13 mouse cellular contexts compared by ENCODE assay signal in the genomic region with DNA sequence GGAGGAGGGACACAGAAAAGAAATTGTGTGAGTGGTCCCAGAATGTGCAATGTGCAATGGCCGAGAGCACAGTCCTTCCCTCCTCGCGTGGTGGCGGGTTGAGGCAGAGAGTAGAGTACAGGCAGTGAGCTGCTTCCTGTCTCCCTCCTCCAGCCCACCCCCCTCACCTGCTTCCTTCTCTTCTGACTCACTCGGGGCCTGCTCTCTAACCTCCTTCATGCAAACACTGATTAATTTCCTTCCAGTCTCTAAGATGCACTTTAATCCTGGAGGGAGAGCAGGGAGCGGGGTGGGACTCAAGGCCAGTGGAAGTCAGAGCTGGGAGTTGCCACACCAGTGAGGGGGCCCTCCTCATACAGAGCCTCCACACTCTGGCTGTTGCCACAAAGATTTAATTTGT. TPM values are rescaled to one million over a fixed set of nuclear protein-coding genes. Genes with fewer than 3 reads are reported as not detected.
DNase-seq lines count a peak whose midpoint lies in the region; ATAC-seq lines count a peak whose summit lies in the region.
"Had no signal": no experiment of that assay in that cellular context is flagged by ENCODE, and none has a peak within 500 bp of the region (broad histone marks: within the 10 kb centered on the region; RNA-seq: fewer than 3 reads in every experiment).

No protein-coding gene starts in this region.

- DNase-seq in forebrain, embryonic 10.5 days (ENCODE audit: extremely low spot score, low spot score): no peak
- peak; percentile 51 for DNase-seq in midbrain, embryonic 11.5 days (ENCODE audit: low spot score, missing footprints)
- DNase-seq in midbrain, embryonic 10.5 days (ENCODE audit: low spot score): no peak
- DNase-seq in thymus, postnatal 14 days: peak; percentile 71
- no peak for DNase-seq in ovary, postnatal 10 days (ENCODE audit: low spot score)
- no peak for DNase-seq in heart, adult 18-20 months
- DNase-seq: adrenal gland, postnatal 25 days; heart, adult 2 months; retina, postnatal 1 day had no signal

- H3K27me3 ChIP-seq in forebrain, embryonic 13.5 days: no peaks in the 10 kb centered on the region
- H3K27me3 ChIP-seq in forebrain, embryonic 10.5 days (ENCODE audit: poor library complexity, severe bottlenecking): no peaks in the 10 kb centered on the region
- H3K27me3 ChIP-seq in midbrain, embryonic 11.5 days (ENCODE audit: control insufficient read depth, insufficient read depth, low read length): no peaks in the 10 kb centered on the region
- peaks cover 10% of the 10 kb centered on the region; the same call in 1 of the 2 replicates for H3K27me3 ChIP-seq in midbrain, embryonic 10.5 days (ENCODE audit: low read depth, poor library complexity, severe bottlenecking)
- no peaks in the 10 kb centered on the region for H3K27me3 ChIP-seq in intestine, embryonic 15.5 days (replicated peaks)

- 56% methylated on average over 6 of the region's 6 CpGs for WGBS in forebrain, embryonic 13.5 days
- 64% methylated on average over 6 of the region's 6 CpGs for WGBS in forebrain, embryonic 10.5 days
- WGBS in midbrain, embryonic 11.5 days: 41% methylated on average over 6 of the region's 6 CpGs
- 54% methylated on average over 6 of the region's 6 CpGs for WGBS in midbrain, embryonic 10.5 days
- WGBS in intestine, embryonic 15.5 days: 10% methylated on average over 6 of the region's 6 CpGs

- H3K27ac ChIP-seq in forebrain, embryonic 13.5 days: no peak overlapping the region
- H3K27ac ChIP-seq in forebrain, embryonic 10.5 days: no peak overlapping the region
- H3K27ac ChIP-seq in midbrain, embryonic 11.5 days (ENCODE audit: low read depth, low read length): no peak overlapping the region
- H3K27ac ChIP-seq in midbrain, embryonic 10.5 days (replicated peaks): no peak overlapping the region
- H3K27ac ChIP-seq in intestine, embryonic 15.5 days: peak overlapping the region; percentile 48
- H3K27ac ChIP-seq: heart, adult 2 months; hindbrain, embryonic 14.5 days; macrophage had no signal

- 0 out of 2 replicates have a peak, but pooled peaks have one; percentile 10 for ATAC-seq in forebrain, embryonic 13.5 days
- ATAC-seq in midbrain, embryonic 11.5 days (ENCODE audit: low FRiP score): no peak
- ATAC-seq in intestine, embryonic 15.5 days: peak; percentile 90

- no peaks in the 10 kb centered on the region for H3K36me3 ChIP-seq in forebrain, embryonic 13.5 days (ENCODE audit: poor library complexity, severe bottlenecking)
- no peaks in the 10 kb centered on the region for H3K36me3 ChIP-seq in forebrain, embryonic 10.5 days (replicated peaks)
- no peaks in the 10 kb centered on the region for H3K36me3 ChIP-seq in midbrain, embryonic 11.5 days (ENCODE audit: control insufficient read depth, insufficient read depth, low read length)
- H3K36me3 ChIP-seq in midbrain, embryonic 10.5 days: no peaks in the 10 kb centered on the region
- H3K36me3 ChIP-seq in intestine, embryonic 15.5 days: no peaks in the 10 kb centered on the region

- H3K4me1 ChIP-seq in forebrain, embryonic 13.5 days: peaks cover 35% of the 10 kb centered on the region
- H3K4me1 ChIP-seq in forebrain, embryonic 10.5 days: peaks cover 24% of the 10 kb centered on the region
- H3K4me1 ChIP-seq in midbrain, embryonic 11.5 days (ENCODE audit: control insufficient read depth, insufficient read depth, low read length): no peaks in the 10 kb centered on the region
- H3K4me1 ChIP-seq in midbrain, embryonic 10.5 days: peaks cover 27% of the 10 kb centered on the region
- H3K4me1 ChIP-seq in intestine, embryonic 15.5 days (replicated peaks): peaks cover 5% of the 10 kb centered on the region; the same call in 1 of the 2 replicates

- H3K9ac ChIP-seq in forebrain, embryonic 13.5 days: no peak overlapping the region
- H3K9ac ChIP-seq in midbrain, embryonic 11.5 days (ENCODE audit: low read length): no peak overlapping the region
- H3K9ac ChIP-seq in intestine, embryonic 15.5 days: no peak overlapping the region
- H3K9ac ChIP-seq: hindbrain, embryonic 14.5 days had no signal

- H3K9me3 ChIP-seq in forebrain, embryonic 13.5 days (replicated peaks): no peaks in the 10 kb centered on the region
- H3K9me3 ChIP-seq in forebrain, embryonic 10.5 days: no peaks in the 10 kb centered on the region
- H3K9me3 ChIP-seq in midbrain, embryonic 11.5 days (ENCODE audit: control insufficient read depth, low read length): no peaks in the 10 kb centered on the region
- no peaks in the 10 kb centered on the region for H3K9me3 ChIP-seq in midbrain, embryonic 10.5 days (replicated peaks)
- H3K9me3 ChIP-seq in intestine, embryonic 15.5 days: no peaks in the 10 kb centered on the region

- no peak overlapping the region for H3K4me2 ChIP-seq in forebrain, embryonic 13.5 days
- H3K4me2 ChIP-seq in midbrain, embryonic 11.5 days: no peak overlapping the region
- H3K4me2 ChIP-seq in intestine, embryonic 15.5 days (replicated peaks): 0 out of 2 replicates have a peak overlapping the region, but pooled peaks have one; percentile 17
- H3K4me2 ChIP-seq: hindbrain, embryonic 14.5 days had no signal

- H3K4me3 ChIP-seq in forebrain, embryonic 13.5 days: no peak overlapping the region
- H3K4me3 ChIP-seq in forebrain, embryonic 10.5 days: no peak overlapping the region
- H3K4me3 ChIP-seq in midbrain, embryonic 11.5 days (ENCODE audit: low read depth, low read length): no peak overlapping the region
- no peak overlapping the region for H3K4me3 ChIP-seq in midbrain, embryonic 10.5 days
- no peak overlapping the region for H3K4me3 ChIP-seq in intestine, embryonic 15.5 days (replicated peaks)
- H3K4me3 ChIP-seq: heart, adult 2 months had no signal

RNA-seq across cellular contexts. Expression of a gene that starts 18.8 kb away (rescaled TPM):
- 7.4 and 8.0 TPM in 2 replicates for polyA plus RNA-seq in forebrain, embryonic 13.5 days (2015; fragmentation: Nextera tagmentation; extraction: Ambion mirVana)
- polyA plus RNA-seq in forebrain, embryonic 10.5 days (2016; fragmentation: Nextera tagmentation; extraction: Ambion mirVana): 2.3 and 3.0 TPM in 2 replicates
- polyA plus RNA-seq in midbrain, embryonic 11.5 days (2014; fragmentation: Nextera tagmentation; extraction: Ambion mirVana): 5.8 and 6.5 TPM in 2 replicates
- polyA plus RNA-seq in midbrain, embryonic 10.5 days (2016; fragmentation: Nextera tagmentation; extraction: Ambion mirVana): 4.3 and 6.2 TPM in 2 replicates
- polyA plus RNA-seq in intestine, embryonic 15.5 days (2015; fragmentation: Nextera tagmentation; extraction: Ambion mirVana): 1.5 and 2.1 TPM in 2 replicates
- total RNA-seq in heart, adult 18-20 months (2021): 10 to 100 TPM; 16.0 to 16.8 TPM

RNA-seq across cellular contexts. Expression of a gene that starts 53.4 kb away (rescaled TPM):
- polyA plus RNA-seq in forebrain, embryonic 13.5 days (2015; fragmentation: Nextera tagmentation; extraction: Ambion mirVana): 63.3 and 76.7 TPM in 2 replicates
- polyA plus RNA-seq in forebrain, embryonic 10.5 days (2016; fragmentation: Nextera tagmentation; extraction: Ambion mirVana): 64.8 and 71.3 TPM in 2 replicates
- 63.9 and 64.7 TPM in 2 replicates for polyA plus RNA-seq in midbrain, embryonic 11.5 days (2014; fragmentation: Nextera tagmentation; extraction: Ambion mirVana)
- 68.1 and 80.5 TPM in 2 replicates for polyA plus RNA-seq in midbrain, embryonic 10.5 days (2016; fragmentation: Nextera tagmentation; extraction: Ambion mirVana)
- 43.0 and 47.5 TPM in 2 replicates for polyA plus RNA-seq in intestine, embryonic 15.5 days (2015; fragmentation: Nextera tagmentation; extraction: Ambion mirVana)
- total RNA-seq in heart, adult 18-20 months (2021): 100 to 1,000 TPM; 120 to 131 TPM

Comparison
In these comparisons a context has a peak if more than half of its experiments do, and no peak if none do; other contexts are left out.
1. DNase-seq: peak in midbrain, embryonic 11.5 days (single experiment) and thymus, postnatal 14 days (single experiment); none in forebrain, embryonic 10.5 days (single experiment), midbrain, embryonic 10.5 days (single experiment), ovary, postnatal 10 days (single experiment) and heart, adult 18-20 months (0 of 2).